Mouse (Mus musculus) layer of hippocampus, adult 2 months (tissue): Measurements from ENCODE around the gene Tgfb2. TPM values are rescaled to one million over a fixed set of nuclear protein-coding genes. Genes with fewer than 3 reads are reported as not detected.

Experiments
- DNase-seq, 2 experiments: peaks; one replicate each; pipeline ENCODE4 v3.0.0; 2022; ENCODE audit warnings: low spot score in 2 of 2
- H3K27ac ChIP-seq: fragments of 200-600 bp; 2 replicates; pipeline ENCODE4 v1.8.1; 2022
- H3K4me3 ChIP-seq: fragments of 200-600 bp; 2 replicates; pipeline ENCODE4 v1.8.1; 2022; ENCODE audit warnings: mild to moderate bottlenecking
- CTCF ChIP-seq: fragments of 200-600 bp; conservative IDR thresholded peaks from 2 replicates; pipeline ENCODE4 v1.8.1; 2022; ENCODE audit warnings: antibody characterized with exemption, mild to moderate bottlenecking, moderate library complexity
- total RNA-seq, 2 experiments: library from RNA; stranded (reverse); gene quantifications; 2 replicates each; pipeline ENCODE4 v1.2.3; 2021

Gene Tgfb2
- total RNA-seq, 2 experiments from 2014 or later = 27.0 to 35.4 TPM

DNA sequence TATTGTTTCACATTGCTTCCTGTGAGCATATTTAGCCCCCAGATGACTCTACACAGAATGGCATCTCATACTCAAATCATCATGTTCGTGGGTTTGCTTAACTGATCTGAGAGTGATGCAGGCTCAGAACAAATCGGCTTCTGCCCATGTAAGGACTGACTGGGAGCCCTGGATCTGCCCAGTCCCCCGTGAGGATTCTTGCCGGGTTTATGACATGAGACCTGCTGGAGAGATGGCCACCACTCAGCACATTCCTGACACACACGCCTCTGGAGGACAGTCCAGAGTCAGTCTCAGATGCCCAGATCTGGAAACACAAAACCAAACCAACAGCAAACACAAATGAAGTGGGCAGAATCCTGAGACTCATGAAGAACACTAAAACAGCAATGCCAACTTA lies 128.5 kb downstream of the Tgfb2 start:
- no peak for TF ChIP-seq CTCF
- no peak for DNase-seq
- H3K27ac ChIP-seq = no peak overlapping the region
- no peak overlapping the region for H3K4me3 ChIP-seq

GRCm38 (mm10) chr1:186575629-186576028 lies 130.2 kb downstream of the Tgfb2 start:
- TF ChIP-seq CTCF = no peak
- no peak for DNase-seq
- no peak overlapping the region for H3K27ac ChIP-seq
- H3K4me3 ChIP-seq = no peak overlapping the region

DNA sequence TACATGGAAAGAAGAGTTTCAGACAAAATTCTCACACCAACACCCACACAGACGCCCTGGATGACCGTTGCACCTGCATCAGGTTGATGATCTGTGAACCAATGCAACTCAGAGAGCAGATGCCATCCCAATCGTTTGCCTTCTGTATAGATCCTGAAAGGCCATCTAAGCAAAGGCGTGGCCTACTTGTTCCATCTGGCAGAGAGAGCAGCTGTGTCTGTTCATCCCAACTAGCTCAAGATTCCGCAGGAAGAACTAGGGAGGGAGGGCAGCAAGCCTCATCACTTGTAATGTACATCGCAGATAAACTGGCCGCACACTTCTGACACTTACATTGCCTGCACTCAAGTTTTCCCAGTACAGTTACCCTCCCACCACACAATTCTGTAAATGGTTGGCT lies 130.7 kb downstream of the Tgfb2 start:
- no peak overlapping the region for H3K4me3 ChIP-seq
- DNase-seq = no peak
- H3K27ac ChIP-seq = no peak overlapping the region
- TF ChIP-seq CTCF = no peak

Other genes starting within 250 kb of the Tgfb2 start
- gene Rrp15, start 43.4 kb upstream of the Tgfb2 start, total RNA-seq = 10 to 100 TPM; 14.6 to 15.2 TPM